Mouse (Mus musculus) spleen, adult 2 months (tissue): Measurements from ENCODE around the gene Sult2b1.

Experiments
- CTCF ChIP-seq: fragments of 200-500 bp; IDR thresholded peaks from 2 replicates; pipeline ENCODE4 v1.5.1; 2011; ENCODE audit warnings: mild to moderate bottlenecking, inconsistent platforms; ENCODE audit not compliant: insufficient read depth, insufficient read length, insufficient replicate concordance; ENCODE audit errors: extremely low read depth
- POLR2A ChIP-seq: fragments of 200-500 bp; IDR thresholded peaks from 2 replicates; pipeline ENCODE4 v1.6.1; 2011; ENCODE audit warnings: low read depth, low read length, inconsistent platforms

DNA sequence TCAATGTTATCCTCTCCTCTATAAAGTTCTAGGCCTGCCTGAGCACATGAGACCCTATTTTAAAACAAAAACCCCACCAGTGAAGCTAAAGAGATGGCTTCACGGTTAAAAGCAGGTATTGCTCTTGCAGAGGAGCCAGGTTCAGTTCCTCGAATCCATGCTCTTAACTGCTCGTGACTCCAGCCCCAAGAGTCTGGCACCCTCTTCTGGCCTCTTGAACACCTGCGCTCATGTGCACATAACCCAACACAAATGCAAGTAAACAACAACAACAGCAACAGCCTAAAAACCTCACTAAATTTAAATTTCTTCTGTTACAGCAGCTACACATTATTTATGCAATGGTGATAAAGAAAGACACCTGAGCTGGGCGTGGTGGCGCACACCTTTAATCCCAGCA is 17.0 kb downstream of the Sult2b1 start:
- TF ChIP-seq CTCF, result no peak
- no peak for TF ChIP-seq POLR2A
